In genomic region chr2:26388682-26389153, GRCm38 (mm10) we compare ENCODE assay signal across 7 mouse cellular contexts. TPM values are rescaled to one million over a fixed set of nuclear protein-coding genes. Genes with fewer than 3 reads are reported as not detected.
DNase-seq lines count a peak whose midpoint lies in the region; ATAC-seq and TF ChIP-seq lines count a peak whose summit lies in the region.

No protein-coding gene starts in this region.

- peak overlapping the region; percentile 92 for H3K27ac ChIP-seq in forebrain, embryonic 10.5 days
- H3K27ac ChIP-seq in limb, embryonic 14.5 days (replicated peaks; ENCODE audit: low read depth, low read length), result peak overlapping the region; percentile 63
- H3K27ac ChIP-seq in neural tube, embryonic 14.5 days (ENCODE audit: low read depth, low read length), result peak overlapping the region; percentile 79

- peak overlapping the region; percentile 88 for H3K9ac ChIP-seq in limb, embryonic 14.5 days (ENCODE audit: low read depth, low read length, severe bottlenecking)
- H3K9ac ChIP-seq in neural tube, embryonic 14.5 days (replicated peaks; ENCODE audit: low read depth, low read length), result peak overlapping the region; percentile 89

- peak; percentile 34 for ATAC-seq in limb, embryonic 14.5 days (ENCODE audit: low FRiP score, low read depth)
- peak; percentile 55 for ATAC-seq in neural tube, embryonic 14.5 days (ENCODE audit: low read depth)
- ATAC-seq in granulocyte monocyte progenitor cell, adult 5-6 weeks (replicated peaks; ENCODE audit: poor library complexity, severe bottlenecking), result no peak

- H3K4me1 ChIP-seq in forebrain, embryonic 10.5 days, result peaks cover 30% of the 10 kb centered on the region
- H3K4me1 ChIP-seq in limb, embryonic 14.5 days (ENCODE audit: control insufficient read depth, insufficient read depth, low read length), result peaks cover 10% of the 10 kb centered on the region
- peaks cover 13% of the 10 kb centered on the region for H3K4me1 ChIP-seq in neural tube, embryonic 14.5 days (ENCODE audit: control insufficient read depth, insufficient read depth, low read length)

- TF ChIP-seq POLR2A in limb, embryonic 14.5 days (IDR thresholded peaks at IDR 0.05; ENCODE audit: borderline replicate concordance, extremely low read depth, insufficient read depth, insufficient read length), result no peak

- DNase-seq in kidney, postnatal 10 days, result peak; percentile 50
- DNase-seq in kidney, adult 9 months, result no peak
- DNase-seq in adrenal gland, postnatal 36 days, result peak; percentile 24 to 53
- no peak for DNase-seq in forebrain, embryonic 10.5 days (ENCODE audit: extremely low spot score, low spot score)
- DNase-seq in limb, embryonic 14.5 days (ENCODE audit: low spot score), result no peak

- H3K36me3 ChIP-seq in forebrain, embryonic 10.5 days (replicated peaks), result peaks cover 76% of the 10 kb centered on the region
- peaks cover 76% of the 10 kb centered on the region for H3K36me3 ChIP-seq in limb, embryonic 14.5 days (ENCODE audit: control insufficient read depth, insufficient read depth, low read length)
- H3K36me3 ChIP-seq in neural tube, embryonic 14.5 days (ENCODE audit: control insufficient read depth, insufficient read depth, low read length), result peaks cover 58% of the 10 kb centered on the region

- peak overlapping the region; percentile 90 for H3K4me2 ChIP-seq in limb, embryonic 14.5 days (replicated peaks; ENCODE audit: low read depth, low read length, severe bottlenecking)
- H3K4me2 ChIP-seq in neural tube, embryonic 14.5 days (ENCODE audit: low read depth, low read length), result peak overlapping the region; percentile 97

- WGBS in forebrain, embryonic 10.5 days, result 1% methylated on average over 45 of the region's 45 CpGs
- 1% methylated on average over 23 of the region's 45 CpGs for WGBS in limb, embryonic 14.5 days
- under 1% methylated on average over 23 of the region's 45 CpGs for WGBS in neural tube, embryonic 14.5 days

- no peaks in the 10 kb centered on the region for H3K9me3 ChIP-seq in forebrain, embryonic 10.5 days
- no peaks in the 10 kb centered on the region for H3K9me3 ChIP-seq in limb, embryonic 14.5 days (ENCODE audit: control insufficient read depth, low read length)
- H3K9me3 ChIP-seq in neural tube, embryonic 14.5 days (ENCODE audit: control insufficient read depth, low read length), result no peaks in the 10 kb centered on the region

- peak overlapping the region; percentile 98 for H3K4me3 ChIP-seq in forebrain, embryonic 10.5 days
- H3K4me3 ChIP-seq in limb, embryonic 14.5 days (replicated peaks; ENCODE audit: low read length), result peak overlapping the region; percentile 96
- H3K4me3 ChIP-seq in neural tube, embryonic 14.5 days (ENCODE audit: low read depth, low read length), result peak overlapping the region; percentile 93

- H3K27me3 ChIP-seq in forebrain, embryonic 10.5 days (ENCODE audit: poor library complexity, severe bottlenecking), result no peaks in the 10 kb centered on the region
- no peaks in the 10 kb centered on the region for H3K27me3 ChIP-seq in limb, embryonic 14.5 days (ENCODE audit: control insufficient read depth, insufficient read depth, low read length)
- H3K27me3 ChIP-seq in neural tube, embryonic 14.5 days (ENCODE audit: control insufficient read depth, insufficient read depth, low read length), result no peaks in the 10 kb centered on the region

RNA-seq across cellular contexts. Expression of gene Entr1, which starts 0.4 kb away (rescaled TPM):
- 100 to 1,000 TPM in 1 of 2 experiments, 10 to 100 TPM in 1; 97.9 to 102 TPM for total RNA-seq in adrenal gland, postnatal 36 days (2021)
- 127 and 128 TPM in 2 replicates for polyA plus RNA-seq in forebrain, embryonic 10.5 days (2016; fragmentation: Nextera tagmentation; extraction: Ambion mirVana)
- 217 and 222 TPM in 2 replicates for polyA plus RNA-seq in limb, embryonic 14.5 days (2012; rRNA removed)
- 120 and 124 TPM in 2 replicates for polyA plus RNA-seq in limb, embryonic 14.5 days (2014; fragmentation: Nextera tagmentation; extraction: Ambion mirVana)
- polyA plus RNA-seq in neural tube, embryonic 14.5 days (2014; fragmentation: Nextera tagmentation; extraction: Ambion mirVana), result 147 and 152 TPM in 2 replicates
- 48.3 and 61.2 TPM in 2 replicates for total RNA-seq in granulocyte monocyte progenitor cell, adult 5-6 weeks (2014; fragmentation: Nextera tagmentation)
- 42.2 and 42.5 TPM in 2 replicates for total RNA-seq in granulocyte monocyte progenitor cell, adult 5-6 weeks (2017)

RNA-seq across cellular contexts. Expression of gene Pmpca, which starts 0.4 kb away (rescaled TPM):
- total RNA-seq in adrenal gland, postnatal 36 days (2021), result 100 to 1,000 TPM; 142 to 145 TPM
- polyA plus RNA-seq in forebrain, embryonic 10.5 days (2016; fragmentation: Nextera tagmentation; extraction: Ambion mirVana), result 151 and 156 TPM in 2 replicates
- 106 and 108 TPM in 2 replicates for polyA plus RNA-seq in limb, embryonic 14.5 days (2012; rRNA removed)
- 72.3 and 78.9 TPM in 2 replicates for polyA plus RNA-seq in limb, embryonic 14.5 days (2014; fragmentation: Nextera tagmentation; extraction: Ambion mirVana)
- polyA plus RNA-seq in neural tube, embryonic 14.5 days (2014; fragmentation: Nextera tagmentation; extraction: Ambion mirVana), result 76.4 and 92.1 TPM in 2 replicates
- 43.7 and 49.2 TPM in 2 replicates for total RNA-seq in granulocyte monocyte progenitor cell, adult 5-6 weeks (2014; fragmentation: Nextera tagmentation)
- 60.0 and 79.2 TPM in 2 replicates for total RNA-seq in granulocyte monocyte progenitor cell, adult 5-6 weeks (2017)

RNA-seq across cellular contexts. Expression of gene Snapc4, which starts 8.3 kb away (rescaled TPM):
- total RNA-seq in adrenal gland, postnatal 36 days (2021), result 10 to 100 TPM; 24.7 to 34.4 TPM
- 37.8 and 38.9 TPM in 2 replicates for polyA plus RNA-seq in forebrain, embryonic 10.5 days (2016; fragmentation: Nextera tagmentation; extraction: Ambion mirVana)
- polyA plus RNA-seq in limb, embryonic 14.5 days (2012; rRNA removed), result 53.2 and 61.3 TPM in 2 replicates
- polyA plus RNA-seq in limb, embryonic 14.5 days (2014; fragmentation: Nextera tagmentation; extraction: Ambion mirVana), result 22.7 and 30.5 TPM in 2 replicates
- 30.9 and 32.4 TPM in 2 replicates for polyA plus RNA-seq in neural tube, embryonic 14.5 days (2014; fragmentation: Nextera tagmentation; extraction: Ambion mirVana)
- 23.4 and 56.4 TPM in 2 replicates for total RNA-seq in granulocyte monocyte progenitor cell, adult 5-6 weeks (2014; fragmentation: Nextera tagmentation)
- 25.9 and 46.0 TPM in 2 replicates for total RNA-seq in granulocyte monocyte progenitor cell, adult 5-6 weeks (2017)

RNA-seq across cellular contexts. Expression of gene Inpp5e, which starts 20.3 kb away (rescaled TPM):
- 10 to 100 TPM; 13.2 to 19.8 TPM for total RNA-seq in adrenal gland, postnatal 36 days (2021)
- polyA plus RNA-seq in forebrain, embryonic 10.5 days (2016; fragmentation: Nextera tagmentation; extraction: Ambion mirVana), result 24.6 and 25.5 TPM in 2 replicates
- 36.7 and 43.2 TPM in 2 replicates for polyA plus RNA-seq in limb, embryonic 14.5 days (2012; rRNA removed)
- 16.4 and 20.1 TPM in 2 replicates for polyA plus RNA-seq in limb, embryonic 14.5 days (2014; fragmentation: Nextera tagmentation; extraction: Ambion mirVana)
- polyA plus RNA-seq in neural tube, embryonic 14.5 days (2014; fragmentation: Nextera tagmentation; extraction: Ambion mirVana), result 21.3 and 24.4 TPM in 2 replicates
- total RNA-seq in granulocyte monocyte progenitor cell, adult 5-6 weeks (2014; fragmentation: Nextera tagmentation), result 11.2 and 11.6 TPM in 2 replicates
- total RNA-seq in granulocyte monocyte progenitor cell, adult 5-6 weeks (2017), result 4.7 and 6.2 TPM in 2 replicates

RNA-seq across cellular contexts. Expression of gene Card9, which starts 28.0 kb away (rescaled TPM):
- total RNA-seq in adrenal gland, postnatal 36 days (2021), result 1 to 10 TPM; 1.3 to 1.9 TPM
- 1.00 and 1.2 TPM in 2 replicates for polyA plus RNA-seq in forebrain, embryonic 10.5 days (2016; fragmentation: Nextera tagmentation; extraction: Ambion mirVana)
- 4.1 and 5.6 TPM in 2 replicates for polyA plus RNA-seq in limb, embryonic 14.5 days (2012; rRNA removed)
- polyA plus RNA-seq in limb, embryonic 14.5 days (2014; fragmentation: Nextera tagmentation; extraction: Ambion mirVana), result 1.2 and 1.4 TPM in 2 replicates
- polyA plus RNA-seq in neural tube, embryonic 14.5 days (2014; fragmentation: Nextera tagmentation; extraction: Ambion mirVana), result 1.5 and 1.7 TPM in 2 replicates
- 42.3 and 55.8 TPM in 2 replicates for total RNA-seq in granulocyte monocyte progenitor cell, adult 5-6 weeks (2014; fragmentation: Nextera tagmentation)
- 121 and 122 TPM in 2 replicates for total RNA-seq in granulocyte monocyte progenitor cell, adult 5-6 weeks (2017)

Comparison
In these comparisons a context has a peak if more than half of its experiments do, and no peak if none do; other contexts are left out.
1. DNase-seq: peak in kidney, postnatal 10 days (single experiment) and adrenal gland, postnatal 36 days (2 of 2); none in kidney, adult 9 months (single experiment), forebrain, embryonic 10.5 days (single experiment) and limb, embryonic 14.5 days (single experiment).
2. Peak in every context shown above with its lines, with median percentiles within 50 percentile points of each other: H3K27ac ChIP-seq and H3K4me3 ChIP-seq.